Mouse (Mus musculus) olfactory bulb, adult 2 months (tissue): ENCODE measurements at regions not wholly inside any gene's neighbourhood (a gene's known extent, or its start where the extent isn't known, plus 50 kb on each side); places are given as distances from the start of the nearest gene placed in this dataset.

ENCODE experiments used
- CTCF ChIP-seq: fragments of 200-500 bp; IDR thresholded peaks from 2 replicates; pipeline ENCODE4 v1.5.1; 2012; ENCODE audit warnings: low read depth, mild to moderate bottlenecking, low read length, moderate library complexity; ENCODE audit not compliant: insufficient read depth
- POLR2A ChIP-seq: fragments of 200-500 bp; IDR thresholded peaks from 2 replicates; pipeline ENCODE4 v1.6.1; 2012; ENCODE audit warnings: mild to moderate bottlenecking, low read depth, low read length, moderate library complexity; ENCODE audit not compliant: insufficient read depth

DNA sequence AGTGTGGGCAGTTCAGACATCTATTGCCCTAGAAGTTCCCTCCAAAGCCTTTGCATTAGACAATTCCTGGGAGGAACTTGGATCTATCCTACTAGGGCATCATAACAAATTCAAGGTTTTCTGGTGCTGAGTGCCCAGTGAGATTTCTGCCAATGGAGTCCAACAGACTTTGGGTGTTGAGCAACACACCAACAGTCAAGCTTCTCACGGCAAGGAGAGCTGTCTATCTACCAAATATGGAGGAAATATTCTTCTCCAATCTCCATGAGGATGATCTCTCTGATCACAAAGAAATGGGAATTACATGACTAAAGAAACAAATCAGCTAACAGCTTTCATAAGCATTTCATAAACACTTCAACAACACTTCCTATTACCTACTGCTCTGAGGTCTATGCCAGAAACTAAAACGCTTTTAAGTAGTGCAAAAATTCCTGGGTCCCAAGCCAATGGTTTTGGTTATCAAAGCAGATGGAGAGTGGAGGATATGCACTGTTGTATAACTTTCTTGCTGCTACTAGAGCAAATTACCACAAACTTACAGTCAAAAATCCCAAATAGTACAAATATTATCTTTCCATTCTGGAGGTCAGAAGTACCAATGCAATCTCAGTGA, 351.8 kb upstream of the Atp2b1 start:
- TF ChIP-seq CTCF (no peak), POLR2A (no peak)
